Mouse (Mus musculus) MEL (cell line): ENCODE measurements around the gene Tlk2. TPM values are rescaled to one million over a fixed set of nuclear protein-coding genes. Genes with fewer than 3 reads are reported as not detected.
A peak's percentile ranks its signal among the peaks of the same experiment; 100 is the strongest.

Source experiments
- DNase-seq: peaks from one replicate; pipeline ENCODE4 v3.0.0; 2011; ENCODE audit warnings: low read depth, low spot score
- H3K27ac ChIP-seq: 2 replicates; pipeline ENCODE4 v1.5.1; 2012; ENCODE audit warnings: low read depth, mild to moderate bottlenecking, control low read depth, low read length, moderate library complexity; ENCODE audit not compliant: control insufficient read depth
- H3K27me3 ChIP-seq, 2 experiments: fragments of 150-350 bp in 1 of 2; sonication (generic) in 1 of 2; 2 replicates each; pipeline ENCODE4 v1.6.1; 2012; ENCODE audit warnings: low read length in 2 of 2, mild to moderate bottlenecking in 2 of 2, improper control_type of control experiment in 1 of 2, moderate library complexity in 1 of 2; ENCODE audit not compliant: insufficient read depth in 2 of 2, control insufficient read depth in 1 of 2
- H3K36me3 ChIP-seq, 2 experiments: 2 replicates each; pipeline ENCODE4 v1.6.1; 2012 to 2014; ENCODE audit warnings: low read length in 2 of 2, improper control_type of control experiment in 1 of 2, inconsistent platforms in 1 of 2, mild to moderate bottlenecking in 1 of 2; ENCODE audit not compliant: insufficient read depth in 2 of 2, control insufficient read depth in 1 of 2
- H3K4me1 ChIP-seq, 2 experiments: fragments of 150-350 bp in 1 of 2; sonication (generic) in 1 of 2; 2 replicates each; pipeline ENCODE4 v1.6.1; 2012; ENCODE audit warnings: low read length in 2 of 2, improper control_type of control experiment in 1 of 2, mild to moderate bottlenecking in 1 of 2; ENCODE audit not compliant: insufficient read depth in 2 of 2, control insufficient read depth in 1 of 2
- H3K4me3 ChIP-seq, 2 experiments: fragments of 150-350 bp in 1 of 2; sonication (generic) in 1 of 2; 2 replicates each; pipeline ENCODE4 v1.5.1; 2012; ENCODE audit warnings: low read depth in 2 of 2, low read length in 2 of 2, mild to moderate bottlenecking in 2 of 2, moderate library complexity in 2 of 2, control low read depth in 1 of 2, improper control_type of control experiment in 1 of 2; ENCODE audit not compliant: control insufficient read depth in 1 of 2, insufficient read depth in 1 of 2
- H3K79me2 ChIP-seq: 2 replicates; pipeline ENCODE4 v1.6.1; 2012; ENCODE audit warnings: mild to moderate bottlenecking, low read length, moderate library complexity; ENCODE audit not compliant: control insufficient read depth, poor library complexity, insufficient read depth
- H3K9ac ChIP-seq: 2 replicates; pipeline ENCODE4 v1.6.1; 2012; ENCODE audit warnings: low read depth, mild to moderate bottlenecking, control low read depth, low read length, moderate library complexity; ENCODE audit not compliant: control insufficient read depth, poor library complexity, severe bottlenecking
- H3K9me3 ChIP-seq: fragments of 150-350 bp; sonication (generic); replicated peaks from 2 replicates; pipeline ENCODE4 v1.6.1; 2012; ENCODE audit warnings: mild to moderate bottlenecking, low read length, improper control_type of control experiment, moderate library complexity; ENCODE audit not compliant: insufficient read depth
- BHLHE40 ChIP-seq: IDR thresholded peaks from 2 replicates; pipeline ENCODE4 v1.6.1; 2012; ENCODE audit warnings: low read depth, mild to moderate bottlenecking, inconsistent platforms, low read length, improper control_type of control experiment, borderline replicate concordance
- CTCF ChIP-seq, 3 experiments: IDR thresholded peaks in 2 of 3; conservative IDR thresholded peaks in 1 of 3; 2 replicates each; pipeline ENCODE4 v1.5.1; 2011 to 2012; ENCODE audit warnings: low read length in 3 of 3, low read depth in 2 of 3, mild to moderate bottlenecking in 2 of 3, improper control_type of control experiment in 1 of 3, inconsistent platforms in 1 of 3, mixed read lengths in 1 of 3, moderate library complexity in 1 of 3; ENCODE audit not compliant: control insufficient read depth in 1 of 3, insufficient read depth in 1 of 3, poor library complexity in 1 of 3, severe bottlenecking in 1 of 3
- E2F4 ChIP-seq: IDR thresholded peaks from 2 replicates; pipeline ENCODE4 v1.6.1; 2011; ENCODE audit warnings: low read depth, low read length, improper control_type of control experiment, borderline replicate concordance
- ELF1 ChIP-seq: IDR thresholded peaks from 2 replicates; pipeline ENCODE4 v1.6.1; 2014; ENCODE audit warnings: low read depth, mild to moderate bottlenecking, inconsistent platforms, low read length, improper control_type of control experiment, moderate library complexity
- EP300 ChIP-seq, 2 experiments: IDR thresholded peaks; 2 replicates each; pipeline ENCODE4 v1.6.1; 2011; ENCODE audit warnings: improper control_type of control experiment in 2 of 2, low read length in 2 of 2, low read depth in 1 of 2, mild to moderate bottlenecking in 1 of 2
- HCFC1 ChIP-seq: IDR thresholded peaks from 2 replicates; pipeline ENCODE4 v1.6.1; 2012; ENCODE audit warnings: low read depth, mild to moderate bottlenecking, inconsistent platforms, low read length, improper control_type of control experiment, moderate library complexity
- KAT2A ChIP-seq: conservative IDR thresholded peaks from 2 replicates; pipeline ENCODE4 v1.6.1; 2012; ENCODE audit warnings: low read depth, low read length, improper control_type of control experiment, inconsistent platforms
- MAFK ChIP-seq: IDR thresholded peaks from 2 replicates; pipeline ENCODE4 v1.6.1; 2011; ENCODE audit warnings: low read depth, mild to moderate bottlenecking, low read length, improper control_type of control experiment, borderline replicate concordance
- MAX ChIP-seq: IDR thresholded peaks from 2 replicates; pipeline ENCODE4 v1.6.1; 2011; ENCODE audit warnings: low read length, improper control_type of control experiment
- MAZ ChIP-seq: IDR thresholded peaks from 2 replicates; pipeline ENCODE4 v1.6.1; 2012; ENCODE audit warnings: low read depth, mild to moderate bottlenecking, inconsistent platforms, low read length, improper control_type of control experiment
- MEF2A ChIP-seq: IDR thresholded peaks from 2 replicates; pipeline ENCODE4 v1.6.1; 2014; ENCODE audit warnings: low read depth, mild to moderate bottlenecking, inconsistent platforms, low read length, improper control_type of control experiment; ENCODE audit not compliant: poor library complexity, insufficient replicate concordance, severe bottlenecking; ENCODE audit errors: extremely low read depth
- MXI1 ChIP-seq: IDR thresholded peaks from 2 replicates; pipeline ENCODE4 v1.6.1; 2011; ENCODE audit warnings: mild to moderate bottlenecking, low read depth, low read length, improper control_type of control experiment
- MYB ChIP-seq: IDR thresholded peaks from 2 replicates; pipeline ENCODE4 v1.6.1; 2011; ENCODE audit warnings: mild to moderate bottlenecking, low read depth, low read length, improper control_type of control experiment
- NELFE ChIP-seq: IDR thresholded peaks from 2 replicates; pipeline ENCODE4 v1.6.1; 2011; ENCODE audit warnings: low read depth, low read length, improper control_type of control experiment
- NRF1 ChIP-seq: IDR thresholded peaks from 2 replicates; pipeline ENCODE4 v1.6.1; 2014; ENCODE audit warnings: low read depth, mild to moderate bottlenecking, inconsistent platforms, low read length, improper control_type of control experiment, moderate library complexity; ENCODE audit not compliant: poor library complexity, insufficient read depth, severe bottlenecking
- POLR2A ChIP-seq, 2 experiments: IDR thresholded peaks; 2 replicates each; pipeline ENCODE4 v1.6.1; 2011 to 2012; ENCODE audit warnings: low read length in 2 of 2, mild to moderate bottlenecking in 2 of 2, control low read depth in 1 of 2, improper control_type of control experiment in 1 of 2, low read depth in 1 of 2, moderate library complexity in 1 of 2; ENCODE audit not compliant: control insufficient read depth in 1 of 2, insufficient read depth in 1 of 2, poor library complexity in 1 of 2
- POLR2AphosphoS2 ChIP-seq: IDR thresholded peaks from 2 replicates; pipeline ENCODE4 v1.6.1; 2011; ENCODE audit warnings: low read length, improper control_type of control experiment
- TBP ChIP-seq: IDR thresholded peaks from 2 replicates; pipeline ENCODE4 v1.8.0; 2011; ENCODE audit warnings: low read depth, low read length, improper control_type of control experiment
- TCF12 ChIP-seq: IDR thresholded peaks from 2 replicates; pipeline ENCODE4 v1.6.1; 2014; ENCODE audit warnings: low read depth, mild to moderate bottlenecking, inconsistent platforms, low read length, improper control_type of control experiment, moderate library complexity
- UBTF ChIP-seq: IDR thresholded peaks from 2 replicates; pipeline ENCODE4 v1.6.1; 2012; ENCODE audit warnings: low read depth, mild to moderate bottlenecking, inconsistent platforms, low read length, improper control_type of control experiment, moderate library complexity, borderline replicate concordance; ENCODE audit not compliant: insufficient read depth
- USF2 ChIP-seq, 2 experiments: IDR thresholded peaks; 2 replicates each; pipeline ENCODE4 v1.6.1; 2011 to 2012; ENCODE audit warnings: improper control_type of control experiment in 2 of 2, low read length in 2 of 2, borderline replicate concordance in 1 of 2, inconsistent platforms in 1 of 2, low read depth in 1 of 2, mild to moderate bottlenecking in 1 of 2; ENCODE audit not compliant: insufficient read depth in 1 of 2
- ZKSCAN1 ChIP-seq: IDR thresholded peaks from 2 replicates; pipeline ENCODE4 v1.6.1; 2012; ENCODE audit warnings: low read depth, mild to moderate bottlenecking, inconsistent platforms, low read length, improper control_type of control experiment, moderate library complexity
- ZNF384 ChIP-seq: IDR thresholded peaks from 2 replicates; pipeline ENCODE4 v1.6.1; 2012; ENCODE audit warnings: low read depth, mild to moderate bottlenecking, inconsistent platforms, low read length, improper control_type of control experiment
- polyA plus RNA-seq, 2 experiments: library from polyadenylated mRNA; stranded (reverse) in 1 of 2; unstranded in 1 of 2; fragments of >175 nt in 1 of 2; fragments of >200 nt in 1 of 2; gene quantifications; 2 replicates each; pipeline versions ENCODE4 v1.2.1 to v1.2.4; 2012; ENCODE audit warnings: low replicate concordance in 2 of 2, low read depth in 1 of 2; ENCODE audit not compliant: insufficient read length in 2 of 2, insufficient read depth in 1 of 2, missing spikeins in 1 of 2
- total RNA-seq: library from RNA; depleted of rRNA; stranded (reverse); fragments of 300-350 nt; gene quantifications from 2 replicates; pipeline ENCODE4 v1.2.3, GENCODE M21; 2012

The Tlk2 gene
- total and polyA plus RNA-seq, 3 experiments: 46.5 to 60.9 TPM; not detected in 1

- TF ChIP-seq USF2 (IDR thresholded peaks at IDR 0.05; ENCODE audit: borderline replicate concordance in 1 of 2, insufficient read depth in 1 of 2, low read depth in 1 of 2, low read length in 2 of 2) (no peak), MXI1 (peak; percentile 78), ZKSCAN1 (no peak), MEF2A (no peak), HCFC1 (peak; percentile 68), MAFK (no peak), E2F4 (no peak), MAX (peak; percentile 28; the same call in 1 of the 2 replicates), BHLHE40 (peak; percentile 64; the same call in 1 of the 2 replicates), MAZ (peak; percentile 95; the same call in 1 of the 2 replicates)
Measured at GRCm38 (mm10) chr11:105181126-105181637, 2.6 kb downstream of the Tlk2 start (continued).

GRCm38 (mm10) chr11:105181689-105182460 lies 3.3 kb downstream of the Tlk2 start:
- Histone ChIP-seq H3K27me3 (no peaks in the 10 kb centered on the region), H3K4me1 (peaks cover 13 to 14% of the 10 kb centered on the region in 2 experiments), H3K36me3 (peaks cover 21 to 32% of the 10 kb centered on the region in 2 experiments), H3K79me2 (peaks cover 52% of the 10 kb centered on the region), H3K27ac (peak overlapping the region; percentile 61), H3K9me3 (no peaks in the 10 kb centered on the region), H3K9ac (peak overlapping the region; percentile 100), H3K4me3 (peak overlapping the region; percentile 91 to 98)
- peak; percentile 55 for DNase-seq
- peak; percentile 1; the same call in 1 of the 2 replicates for TF ChIP-seq TCF12
- no peak for TF ChIP-seq CTCF (IDR thresholded peaks at IDR 0.05 in 2 of 3, conservative IDR thresholded peaks at IDR 0.05 in 1 of 3; ENCODE audit: control insufficient read depth in 1 of 3, insufficient read depth in 1 of 3, low read depth in 2 of 3, low read length in 3 of 3, poor library complexity in 1 of 3, severe bottlenecking in 1 of 3)
- TF ChIP-seq E2F4: no peak
- peak; percentile 98 for TF ChIP-seq UBTF
- peak in 1 of 2 experiments; percentile 44; a peak in 3 of 4 replicates for TF ChIP-seq POLR2A (IDR thresholded peaks at IDR 0.05; ENCODE audit: control insufficient read depth in 1 of 2, insufficient read depth in 1 of 2, low read depth in 1 of 2, low read length in 2 of 2, poor library complexity in 1 of 2)

GRCm38 (mm10) chr11:105182461-105182855 lies 3.9 kb downstream of the Tlk2 start:
- Histone ChIP-seq H3K27ac (peak overlapping the region; percentile 61), H3K4me3 (peak overlapping the region; percentile 91 to 98), H3K36me3 (peaks cover 22 to 34% of the 10 kb centered on the region in 2 experiments), H3K9ac (peak overlapping the region; percentile 100), H3K27me3 (no peaks in the 10 kb centered on the region), H3K9me3 (no peaks in the 10 kb centered on the region), H3K79me2 (peaks cover 55% of the 10 kb centered on the region), H3K4me1 (peaks cover 13 to 14% of the 10 kb centered on the region in 2 experiments)
- no peak for DNase-seq
- no peak for TF ChIP-seq MAFK
- no peak for TF ChIP-seq MYB
- TF ChIP-seq TBP: 0 out of 2 replicates have a peak, but pooled peaks have one; percentile 36
- 0 out of 2 replicates have a peak, but pooled peaks have one; percentile 4 for TF ChIP-seq TCF12
- TF ChIP-seq EP300 (IDR thresholded peaks at IDR 0.05; ENCODE audit: low read depth in 1 of 2, low read length in 2 of 2): 0 out of 4 replicates have a peak, but pooled peaks of 1 of the 2 experiments have one; percentile 25
- no peak for TF ChIP-seq NRF1
- TF ChIP-seq POLR2AphosphoS2: no peak
- no peak for TF ChIP-seq NELFE
- 0 out of 2 replicates have a peak, but pooled peaks have one; percentile 21 for TF ChIP-seq ZKSCAN1
- TF ChIP-seq ELF1: no peak
- TF ChIP-seq MAX: no peak; the same call in 1 of the 2 replicates
- TF ChIP-seq MXI1: peak; percentile 40; the same call in 1 of the 2 replicates
- no peak for TF ChIP-seq KAT2A
- TF ChIP-seq HCFC1: 0 out of 2 replicates have a peak, but pooled peaks have one; percentile 10
- no peak for TF ChIP-seq E2F4
- peak; percentile 72 for TF ChIP-seq ZNF384
